Mouse (Mus musculus): ENCODE results near the gene Serpinb9d.
"Not testable (repeated sequence)": the region's sequence is repeated elsewhere in the genome, so short reads cannot be mapped to it uniquely, and the experiment has no call there.

The Serpinb9d gene

GRCm38 (mm10) chr13:33192659-33193058, at the start of gene Serpinb9d:
Gene Serpinb9d (plus strand): TSS chr13:33192959.
- DNase-seq (ENCODE audit: inconsistent ontology term): no peak

DNA sequence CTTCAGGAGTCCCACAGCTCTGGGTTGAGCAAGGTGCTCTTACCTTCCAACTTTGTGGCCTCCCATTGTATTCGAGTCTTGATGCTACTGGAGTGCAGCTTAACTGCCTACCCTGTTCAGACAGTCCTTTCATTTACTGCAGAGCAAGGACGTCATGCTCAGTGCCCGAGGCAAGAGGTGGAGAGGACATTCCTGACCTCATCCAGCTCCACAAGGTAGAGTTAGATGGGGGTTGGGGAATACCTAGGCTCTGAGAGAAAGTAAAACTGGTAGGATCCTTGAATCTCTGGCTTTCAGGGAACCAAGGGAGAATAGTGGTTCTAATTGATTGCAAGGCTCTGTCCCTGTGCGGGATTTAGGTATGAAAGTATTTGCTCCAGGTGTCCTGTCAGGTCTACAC, 33.1 kb upstream of the Serpinb9d start, which contains the start of gene Serpinb9c:
Gene Serpinb9c (minus strand): TSS at position 101 of the 400 bp plus-strand sequence.
- no peak for DNase-seq (ENCODE audit: inconsistent ontology term)

DNA sequence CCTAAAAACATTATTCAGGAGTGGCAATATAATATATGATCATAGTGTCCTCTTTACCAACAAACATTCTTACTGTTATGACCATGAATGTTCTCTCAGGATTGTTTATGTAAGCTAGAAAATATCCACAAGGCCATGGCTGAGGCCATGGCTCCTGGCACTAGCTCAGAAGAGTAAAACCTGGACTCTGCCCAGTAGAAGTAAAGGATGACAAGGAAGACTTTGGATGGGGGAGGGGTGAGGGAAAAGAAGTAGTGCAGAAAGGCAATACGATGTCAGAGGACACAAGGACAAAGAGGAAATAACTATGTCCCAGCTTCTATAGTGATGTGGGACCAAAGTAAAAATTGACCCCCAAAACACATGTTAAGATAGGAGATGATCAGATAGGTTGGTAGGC, 2.3 kb upstream of the Serpinb9d start:
- DNase-seq (ENCODE audit: inconsistent ontology term): not testable (repeated sequence)

- no peak for DNase-seq (ENCODE audit: inconsistent ontology term)
Observed at GRCm38 (mm10) chr13:33199740-33200139, 7.0 kb downstream of the Serpinb9d start.

DNA sequence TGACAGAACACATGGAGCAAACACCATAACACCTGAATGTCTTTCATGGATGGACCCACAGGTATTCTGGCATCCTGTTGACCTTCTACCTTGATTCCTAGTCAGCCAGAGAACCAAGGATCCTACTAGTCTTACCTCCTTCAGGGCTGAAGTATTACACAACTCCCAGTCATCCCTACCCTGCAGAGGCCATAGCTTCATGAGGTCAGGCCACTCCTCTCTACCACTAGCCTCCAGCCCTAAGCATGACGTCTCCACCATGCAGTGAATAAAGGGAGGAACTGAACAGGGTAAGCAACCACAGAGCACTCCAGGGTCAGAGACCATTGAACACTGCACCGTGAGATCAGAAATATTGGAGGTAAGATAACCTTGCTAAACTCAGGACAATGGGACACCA, 56.6 kb downstream of the Serpinb9d start, which contains the start of gene Serpinb9e:
Gene Serpinb9e (plus strand): TSS at position 301 of the 400 bp plus-strand sequence.
- not testable (repeated sequence) for DNase-seq (ENCODE audit: inconsistent ontology term)

Measured in Muller cell, postnatal 12 days (primary cell).